14 mouse cellular contexts compared by ENCODE assay signal in genomic region chr12:40381173-40381801, GRCm38 (mm10).
DNase-seq lines count a peak whose midpoint lies in the region; ATAC-seq and TF ChIP-seq lines count a peak whose summit lies in the region.
"Had no signal": no experiment of that assay in that cellular context is flagged by ENCODE, and none has a peak within 500 bp of the region (broad histone marks: within the 10 kb centered on the region; RNA-seq: fewer than 3 reads in every experiment).

No protein-coding gene starts in this region.

- no peaks in the 10 kb centered on the region for H3K36me3 ChIP-seq in kidney, postnatal 0 days (ENCODE audit: insufficient read depth, low read length)
- peaks cover 11% of the 10 kb centered on the region for H3K36me3 ChIP-seq in megakaryocyte, embryonic 14.5 days (replicated peaks; ENCODE audit: low read length)
- H3K36me3 ChIP-seq: limb, embryonic 12.5 days; neural tube, embryonic 13.5 days; stomach, embryonic 15.5 days had no signal

- H3K9me3 ChIP-seq in kidney, postnatal 0 days (replicated peaks; ENCODE audit: low read length), result no peaks in the 10 kb centered on the region
- no peaks in the 10 kb centered on the region for H3K9me3 ChIP-seq in megakaryocyte, embryonic 14.5 days
- H3K9me3 ChIP-seq: forebrain, embryonic 13.5 days; limb, embryonic 12.5 days; midbrain, embryonic 10.5 days; neural tube, embryonic 13.5 days; stomach, embryonic 15.5 days had no signal

- 75% methylated on average over 10 of the region's 10 CpGs for WGBS in kidney, postnatal 0 days

- ATAC-seq in kidney, postnatal 0 days (replicated peaks; ENCODE audit: low FRiP score, low read depth), result no peak
- ATAC-seq: forebrain, embryonic 13.5 days; hindbrain, embryonic 16.5 days had no signal

- H3K4me1 ChIP-seq in kidney, postnatal 0 days (replicated peaks; ENCODE audit: insufficient read depth, low read length), result 0 out of 2 replicates have a peak, but pooled peaks cover 4% of the 10 kb centered on the region
- peaks cover 18% of the 10 kb centered on the region for H3K4me1 ChIP-seq in megakaryocyte, embryonic 14.5 days
- H3K4me1 ChIP-seq: forebrain, embryonic 13.5 days; limb, embryonic 12.5 days; midbrain, embryonic 10.5 days; neural tube, embryonic 13.5 days; stomach, embryonic 15.5 days had no signal

- H3K27ac ChIP-seq in kidney, postnatal 0 days, result no peak overlapping the region
- H3K27ac ChIP-seq: forebrain, embryonic 13.5 days; limb, embryonic 12.5 days; midbrain, embryonic 10.5 days; neural tube, embryonic 13.5 days; stomach, embryonic 15.5 days had no signal

- TF ChIP-seq CTCF in kidney, postnatal 0 days (IDR thresholded peaks at IDR 0.05; ENCODE audit: low read depth), result no peak

- H3K4me2 ChIP-seq in kidney, postnatal 0 days (ENCODE audit: low read length), result peak overlapping the region; percentile 41
- H3K4me2 ChIP-seq: forebrain, embryonic 13.5 days; limb, embryonic 12.5 days; neural tube, embryonic 13.5 days; stomach, embryonic 15.5 days had no signal

- no peak overlapping the region for H3K9ac ChIP-seq in kidney, postnatal 0 days (ENCODE audit: low read depth, low read length)
- H3K9ac ChIP-seq: forebrain, embryonic 13.5 days; limb, embryonic 12.5 days; neural tube, embryonic 13.5 days; stomach, embryonic 15.5 days had no signal

- H3K27me3 ChIP-seq in kidney, postnatal 0 days (ENCODE audit: insufficient read depth, low read length), result no peaks in the 10 kb centered on the region
- H3K27me3 ChIP-seq in megakaryocyte, embryonic 14.5 days (replicated peaks), result no peaks in the 10 kb centered on the region
- H3K27me3 ChIP-seq: forebrain, embryonic 13.5 days; limb, embryonic 12.5 days; neural tube, embryonic 13.5 days; stomach, embryonic 15.5 days had no signal

- peak; percentile 25 for DNase-seq in kidney, postnatal 0 days (ENCODE audit: low spot score)
- DNase-seq in kidney, adult 11 months, result no peak
- DNase-seq in CD4-positive helper T cell, adult 2 months (ENCODE audit: low read depth, low spot score), result peak; percentile 48
- peak; percentile 7 for DNase-seq in T-cell, adult 2 months (ENCODE audit: low spot score)
- no peak for DNase-seq in adrenal gland, postnatal 36 days
- no peak for DNase-seq in layer of hippocampus, adult 18-20 months (ENCODE audit: low spot score in 2 of 2)
- DNase-seq in thymus, postnatal 25 days, result no peak

- H3K4me3 ChIP-seq in kidney, postnatal 0 days (replicated peaks; ENCODE audit: low read depth, low read length), result no peak overlapping the region; the same call in 1 of the 2 replicates
- H3K4me3 ChIP-seq in megakaryocyte, embryonic 14.5 days (replicated peaks), result peak overlapping the region; percentile 81
- H3K4me3 ChIP-seq: forebrain, embryonic 13.5 days; limb, embryonic 12.5 days; midbrain, embryonic 10.5 days; neural tube, embryonic 13.5 days; stomach, embryonic 15.5 days had no signal

Comparison
In these comparisons a context has a peak if more than half of its experiments do, and no peak if none do; other contexts are left out.
1. DNase-seq: peak in kidney, postnatal 0 days (single experiment), CD4-positive helper T cell, adult 2 months (single experiment) and T-cell, adult 2 months (single experiment); none in kidney, adult 11 months (single experiment), adrenal gland, postnatal 36 days (0 of 2), layer of hippocampus, adult 18-20 months (0 of 2) and thymus, postnatal 25 days (single experiment).